Mouse (Mus musculus) stomach, postnatal 0 days (tissue): Measurements from ENCODE around the gene App. TPM values are rescaled to one million over a fixed set of nuclear protein-coding genes. Genes with fewer than 3 reads are reported as not detected.

ENCODE experiments used
- ATAC-seq: fragments of 200-750 bp; cut with Nextera tagmentation; 2 replicates; pipeline ENCODE4 v1.8.0; 2017; ENCODE audit not compliant: low FRiP score, low TSS enrichment
- DNase-seq: peaks from one replicate; pipeline ENCODE4 v3.0.0-alpha.2; 2016; ENCODE audit warnings: low spot score
- H3K27ac ChIP-seq: fragments of 300-500 bp; sonication (generic); replicated peaks from 2 replicates; pipeline ENCODE4 v1.5.1; 2014; ENCODE audit warnings: mild to moderate bottlenecking, control low read depth
- H3K27me3 ChIP-seq: fragments of 300-500 bp; sonication (generic); 2 replicates; pipeline ENCODE4 v1.6.1; 2014; ENCODE audit warnings: low read length; ENCODE audit not compliant: control insufficient read depth, insufficient read depth
- H3K36me3 ChIP-seq: fragments of 300-500 bp; sonication (generic); 2 replicates; pipeline ENCODE4 v1.6.1; 2014; ENCODE audit warnings: low read length, mixed read lengths; ENCODE audit not compliant: control insufficient read depth, insufficient read depth
- H3K4me1 ChIP-seq: fragments of 300-500 bp; sonication (generic); replicated peaks from 2 replicates; pipeline ENCODE4 v1.6.1; 2014; ENCODE audit warnings: antibody characterized with exemption; ENCODE audit not compliant: control insufficient read depth, insufficient read depth
- H3K4me2 ChIP-seq: fragments of 300-500 bp; sonication (generic); replicated peaks from 2 replicates; pipeline ENCODE4 v1.6.1; 2014; ENCODE audit warnings: low read depth, mild to moderate bottlenecking, control low read depth, moderate library complexity
- H3K4me3 ChIP-seq: fragments of 300-500 bp; sonication (generic); 2 replicates; pipeline ENCODE4 v1.5.1; 2014; ENCODE audit warnings: low read depth, low read length, control low read depth
- H3K9ac ChIP-seq: fragments of 300-500 bp; sonication (generic); 2 replicates; pipeline ENCODE4 v1.6.1; 2014; ENCODE audit warnings: mild to moderate bottlenecking, low read length, control low read depth, mixed read lengths
- H3K9me3 ChIP-seq: fragments of 300-500 bp; sonication (generic); 2 replicates; pipeline ENCODE4 v1.6.1; 2016; ENCODE audit warnings: low read length; ENCODE audit not compliant: control insufficient read depth
- CTCF ChIP-seq: IDR thresholded peaks from 2 replicates; pipeline ENCODE4 v1.5.1; 2016; ENCODE audit warnings: antibody characterized with exemption, low read depth, mild to moderate bottlenecking, moderate library complexity
- EP300 ChIP-seq: optimal IDR thresholded peaks from 2 replicates; pipeline ENCODE3; 2016; ENCODE audit warnings: antibody characterized with exemption
- WGBS: fragments of 180-500 bp; shearing (Covaris S2); extraction: QIAGEN DNeasy Blood & Tissue Kit; methylation state at CpG from one replicate; pipeline ENCODE4 v1.1.7; 2014; 5-methylcytosine and 5-hydroxymethylcytosine counted together
- polyA plus RNA-seq: library from polyadenylated mRNA; unstranded; fragments of >200 nt; fragmentation: Nextera tagmentation; extraction: Ambion mirVana; gene quantifications from 2 replicates; pipeline ENCODE4 v1.2.1, GENCODE M21; 2015

Gene App
- polyA plus RNA-seq, 1 experiment from 2014 or later, result 156 TPM

DNA sequence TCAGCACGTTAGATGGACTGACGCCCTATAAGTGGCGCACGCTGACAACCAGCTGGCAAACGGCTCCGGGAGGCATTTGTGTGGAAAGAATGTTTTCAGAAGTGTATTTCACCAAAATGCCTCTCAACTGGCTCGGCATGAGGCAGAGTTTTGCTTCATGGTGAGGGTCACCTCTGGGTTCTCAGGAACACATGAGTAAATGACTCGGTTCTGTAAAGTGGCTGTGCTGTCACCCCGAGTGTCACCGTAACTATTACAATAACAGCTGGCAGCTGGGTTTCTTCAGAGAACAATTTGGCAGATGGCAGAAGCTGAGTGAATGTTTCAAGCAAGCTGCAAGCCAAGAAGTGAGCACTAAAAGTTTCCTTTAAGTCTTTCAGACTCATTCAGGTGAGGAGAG, 85.4 kb downstream of the App start:
- H3K4me1 ChIP-seq, result no peaks in the 10 kb centered on the region
- H3K9me3 ChIP-seq, result no peaks in the 10 kb centered on the region
- ATAC-seq (no peak), DNase-seq (no peak)
- no peaks in the 10 kb centered on the region for H3K36me3 ChIP-seq
- TF ChIP-seq CTCF (no peak), EP300 (no peak)
- no peak overlapping the region for H3K27ac ChIP-seq
- H3K9ac ChIP-seq, result no peak overlapping the region
- no peak overlapping the region for H3K4me3 ChIP-seq
- H3K27me3 ChIP-seq, result no peaks in the 10 kb centered on the region
- 62% methylated on average over 10 of the region's 10 CpGs for WGBS
- H3K4me2 ChIP-seq, result no peak overlapping the region

DNA sequence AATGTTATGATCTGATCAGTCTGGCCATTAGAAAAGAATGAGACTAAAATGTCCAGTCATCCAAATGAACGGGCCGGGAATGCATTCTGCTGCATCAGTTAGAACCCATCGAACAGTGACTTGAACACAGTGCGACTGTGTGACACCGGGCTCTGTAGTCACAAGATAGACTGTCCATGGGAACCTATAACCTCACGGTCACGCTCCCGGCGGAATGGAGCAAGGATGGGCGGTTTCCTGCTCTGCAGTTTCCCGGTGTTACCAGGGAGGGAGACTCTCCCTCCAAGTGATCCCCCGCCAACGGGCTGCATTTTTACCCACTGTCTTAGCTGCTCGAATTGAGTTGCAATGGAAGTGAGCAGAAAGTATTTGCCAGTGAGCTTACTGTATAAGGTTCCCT, 87.3 kb downstream of the App start:
- no peak for TF ChIP-seq CTCF
- TF ChIP-seq EP300, result no peak
- Histone ChIP-seq H3K9me3 (no peaks in the 10 kb centered on the region), H3K27me3 (no peaks in the 10 kb centered on the region), H3K4me1 (no peaks in the 10 kb centered on the region), H3K4me3 (no peak overlapping the region), H3K36me3 (peaks cover 4% of the 10 kb centered on the region; the same call in 1 of the 2 replicates), H3K9ac (no peak overlapping the region), H3K27ac (no peak overlapping the region), H3K4me2 (no peak overlapping the region)
- no peak for ATAC-seq
- WGBS, result 83% methylated on average over 14 of the region's 14 CpGs
- DNase-seq, result no peak

DNA sequence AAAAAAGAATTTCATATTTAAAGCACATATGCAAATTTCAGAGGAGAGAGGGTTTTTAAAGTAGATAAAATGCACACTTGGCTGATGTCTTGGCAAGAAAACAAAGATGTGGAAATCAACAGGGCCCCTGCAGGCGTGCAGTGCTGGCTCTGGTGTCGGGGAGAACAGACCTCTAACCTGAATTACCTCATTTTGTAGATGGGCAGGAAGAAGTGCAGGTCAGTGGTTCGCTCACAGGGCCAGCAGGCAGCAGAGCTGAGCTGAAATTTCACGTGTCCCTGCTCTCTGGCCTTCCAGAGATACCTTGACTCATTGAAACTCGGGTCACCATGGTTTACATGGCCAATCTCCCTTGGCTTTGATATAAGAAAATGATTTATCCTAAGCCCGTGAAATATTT, 87.7 kb downstream of the App start:
- Histone ChIP-seq H3K4me3 (no peak overlapping the region), H3K4me1 (no peaks in the 10 kb centered on the region), H3K27me3 (no peaks in the 10 kb centered on the region), H3K4me2 (no peak overlapping the region), H3K36me3 (peaks cover 4% of the 10 kb centered on the region; the same call in 1 of the 2 replicates), H3K9me3 (no peaks in the 10 kb centered on the region), H3K9ac (no peak overlapping the region), H3K27ac (no peak overlapping the region)
- TF ChIP-seq CTCF (no peak), EP300 (no peak)
- 71% methylated on average over 6 of the region's 6 CpGs for WGBS
- no peak for ATAC-seq
- DNase-seq, result no peak

DNA sequence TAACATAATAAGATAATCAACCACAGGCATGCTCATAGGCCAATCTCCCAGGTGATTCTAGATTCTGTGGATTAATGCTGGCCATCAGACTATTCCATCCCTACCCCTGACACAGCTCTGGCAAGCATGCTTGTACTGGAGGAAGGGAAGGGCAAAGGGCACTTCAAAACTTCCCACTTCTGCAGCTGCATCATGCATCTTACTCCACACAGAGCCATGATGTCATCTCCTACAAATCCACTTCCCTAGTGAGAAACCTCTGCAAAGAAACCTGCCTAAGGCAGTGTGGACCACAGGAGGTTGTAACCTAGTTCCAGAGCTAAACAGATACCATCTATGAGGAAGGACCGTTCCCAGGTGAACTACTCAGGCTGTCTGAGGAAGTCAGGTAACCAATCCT, 89.4 kb downstream of the App start:
- no peak overlapping the region for H3K27ac ChIP-seq
- H3K9me3 ChIP-seq, result no peaks in the 10 kb centered on the region
- no peak overlapping the region for H3K4me3 ChIP-seq
- no peak for ATAC-seq
- no peaks in the 10 kb centered on the region for H3K4me1 ChIP-seq
- H3K27me3 ChIP-seq, result no peaks in the 10 kb centered on the region
- TF ChIP-seq EP300 (no peak), CTCF (no peak)
- H3K4me2 ChIP-seq, result no peak overlapping the region
- 97% methylated on average over 1 of the region's 1 CpGs for WGBS
- peaks cover 8% of the 10 kb centered on the region; the same call in 1 of the 2 replicates for H3K36me3 ChIP-seq
- DNase-seq, result no peak
- H3K9ac ChIP-seq, result no peak overlapping the region

GRCm38 (mm10) chr16:85075330-85075729, 98.2 kb downstream of the App start:
- ATAC-seq (peak; percentile 71), DNase-seq (no peak)
- Histone ChIP-seq H3K36me3 (peaks cover 3% of the 10 kb centered on the region), H3K4me1 (no peaks in the 10 kb centered on the region), H3K27me3 (no peaks in the 10 kb centered on the region), H3K9ac (no peak overlapping the region), H3K9me3 (no peaks in the 10 kb centered on the region), H3K4me2 (no peak overlapping the region), H3K4me3 (no peak overlapping the region), H3K27ac (no peak overlapping the region)
- WGBS, result 44% methylated on average over 2 of the region's 2 CpGs
- TF ChIP-seq EP300 (no peak), CTCF (no peak)

DNA sequence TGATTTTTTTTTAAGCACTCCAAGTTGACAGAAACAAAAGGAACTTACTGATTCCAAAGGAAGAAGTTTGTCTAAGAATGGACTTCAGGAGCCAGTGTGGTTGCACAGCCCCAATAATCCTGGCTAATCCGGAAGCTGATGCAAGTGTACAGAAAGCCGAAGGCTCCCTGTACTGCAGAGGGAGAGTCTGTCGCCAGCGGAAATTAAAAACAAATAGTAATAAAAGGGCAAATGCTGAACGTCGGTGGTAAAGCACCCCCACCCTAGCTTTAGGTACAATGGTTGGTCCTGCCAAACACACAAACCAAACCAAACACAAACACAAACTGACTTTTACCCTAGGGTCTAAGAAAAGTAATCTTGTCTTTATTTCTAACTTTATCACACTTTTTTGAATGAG, 98.7 kb downstream of the App start:
- DNase-seq, result no peak
- no peak overlapping the region for H3K4me3 ChIP-seq
- peak; percentile 51; the same call in 1 of the 2 replicates for ATAC-seq
- no peaks in the 10 kb centered on the region for H3K27me3 ChIP-seq
- H3K9me3 ChIP-seq, result no peaks in the 10 kb centered on the region
- no peak overlapping the region for H3K9ac ChIP-seq
- peaks cover 3% of the 10 kb centered on the region for H3K36me3 ChIP-seq
- no peak overlapping the region for H3K4me2 ChIP-seq
- H3K4me1 ChIP-seq, result no peaks in the 10 kb centered on the region
- TF ChIP-seq CTCF (no peak), EP300 (no peak)
- 50% methylated on average over 6 of the region's 6 CpGs for WGBS
- H3K27ac ChIP-seq, result no peak overlapping the region
